Mouse (Mus musculus): ENCODE results near the gene Lcat. TPM values are rescaled to one million over a fixed set of nuclear protein-coding genes. Genes with fewer than 3 reads are reported as not detected.

Gene Lcat
- polyA plus RNA-seq, 1 experiment from 2014 or later, result 0.56 TPM

GRCm38 (mm10) chr8:105938306-105938669, 4.9 kb downstream of the Lcat start, which contains the start of gene Psmb10:
TSS of gene Psmb10 (minus strand) at chr8:105938444.
- 44% methylated on average over 4 of the region's 4 CpGs for WGBS
- no peaks in the 10 kb centered on the region for H3K9me3 ChIP-seq
- no peaks in the 10 kb centered on the region for H3K36me3 ChIP-seq (replicated peaks)
- H3K4me1 ChIP-seq, result peaks cover 22% of the 10 kb centered on the region
- H3K4me3 ChIP-seq (replicated peaks), result peak within 1 kb of the TSS; percentile 71
- peak within 1 kb of the TSS; percentile 80 for H3K9ac ChIP-seq
- H3K27me3 ChIP-seq, result no peaks in the 10 kb centered on the region
- peak within 1 kb of the TSS; percentile 99 for H3K4me2 ChIP-seq
- no peak for ATAC-seq (ENCODE audit: low FRiP score)
- H3K27ac ChIP-seq, result peak within 1 kb of the TSS; percentile 79

DNA sequence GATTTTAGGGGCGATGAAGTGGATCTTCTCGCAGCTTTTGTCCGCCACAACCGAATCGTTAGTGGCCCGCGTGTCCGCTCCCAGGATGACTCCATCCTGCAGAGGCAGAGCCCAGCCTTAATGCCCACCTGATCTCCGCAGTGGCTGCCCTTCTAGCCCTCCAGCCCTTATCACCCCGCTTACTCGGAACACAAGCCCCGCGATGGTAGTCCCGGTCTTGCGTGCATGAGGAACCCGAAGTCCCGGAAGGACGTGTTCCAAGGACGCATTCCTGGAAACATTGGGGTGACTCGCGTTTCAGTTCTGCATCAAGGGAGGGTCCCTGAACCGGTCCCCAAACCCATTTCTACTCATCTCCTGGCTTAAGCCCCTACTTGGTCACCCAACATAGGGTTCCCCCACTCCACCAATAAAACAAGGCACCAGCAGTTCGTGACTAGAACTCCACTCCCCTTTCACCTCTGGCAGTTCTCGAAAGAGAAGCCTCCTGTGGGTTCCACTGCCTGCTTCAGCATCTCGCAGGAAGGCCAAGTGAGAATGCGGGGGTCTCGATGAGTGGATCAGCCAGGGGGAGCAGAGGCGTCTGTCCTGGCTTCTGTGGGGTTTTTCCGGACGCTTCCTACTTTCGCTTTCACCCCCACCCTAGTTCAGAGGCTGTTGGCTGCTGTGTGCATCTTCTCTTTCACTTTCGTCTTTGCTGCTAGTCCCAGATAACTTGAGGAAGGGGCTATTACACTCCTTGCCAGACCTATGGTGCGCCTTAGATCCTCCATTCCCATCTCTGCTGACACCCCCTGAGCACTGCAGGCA, 5.5 kb downstream of the Lcat start:
- peaks cover 22% of the 10 kb centered on the region for H3K4me1 ChIP-seq
- ATAC-seq (ENCODE audit: low FRiP score), result peak; percentile 28
- H3K9me3 ChIP-seq, result no peaks in the 10 kb centered on the region
- H3K9ac ChIP-seq, result peak overlapping the region; percentile 80
- no peaks in the 10 kb centered on the region for H3K36me3 ChIP-seq (replicated peaks)
- peak overlapping the region; percentile 99 for H3K4me2 ChIP-seq
- H3K27ac ChIP-seq, result peak overlapping the region; percentile 79
- 3% methylated on average over 33 of the region's 33 CpGs for WGBS
- H3K4me3 ChIP-seq (replicated peaks), result peak overlapping the region; percentile 71
- H3K27me3 ChIP-seq, result no peaks in the 10 kb centered on the region

DNA sequence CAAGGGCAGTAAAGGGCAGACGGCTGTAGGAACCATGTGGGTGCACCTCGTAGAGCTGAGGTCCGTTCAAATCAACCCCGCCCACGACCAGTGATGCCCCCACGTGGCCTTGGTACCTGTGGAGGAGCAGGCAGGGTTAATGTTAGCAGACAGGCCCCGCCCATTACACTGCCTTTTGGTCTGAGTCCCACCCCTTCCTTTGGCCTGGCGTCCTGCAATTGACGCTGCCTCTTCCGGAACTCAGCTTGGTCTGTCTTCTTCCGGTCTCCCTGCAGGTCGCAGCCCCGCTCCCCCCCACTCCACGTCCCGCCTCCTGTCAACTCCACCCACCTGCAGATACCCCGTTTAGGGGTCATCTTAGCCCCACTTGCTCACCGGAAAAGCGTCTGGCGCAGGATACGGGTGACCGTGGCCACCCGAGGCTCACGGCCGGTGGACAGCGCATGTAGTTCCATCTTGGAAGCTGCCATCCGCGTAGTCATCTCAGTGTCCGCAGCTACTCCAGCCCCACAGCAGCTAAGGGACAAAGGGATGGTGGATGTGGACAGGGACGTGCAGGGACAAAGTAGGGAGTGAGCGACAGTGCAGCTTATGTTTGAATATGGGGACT, 6.2 kb downstream of the Lcat start:
- Histone ChIP-seq H3K4me1 (peaks cover 22% of the 10 kb centered on the region), H3K27ac (peak overlapping the region; percentile 79), H3K36me3 (replicated peaks) (0 out of 2 replicates have a peak, but pooled peaks cover 7% of the 10 kb centered on the region), H3K27me3 (no peaks in the 10 kb centered on the region), H3K4me2 (peak overlapping the region; percentile 99), H3K9ac (peak overlapping the region; percentile 80), H3K4me3 (replicated peaks) (peak overlapping the region; percentile 71), H3K9me3 (no peaks in the 10 kb centered on the region)
- 0% methylated on average over 30 of the region's 30 CpGs for WGBS
- peak; percentile 90 for ATAC-seq (ENCODE audit: low FRiP score)

GRCm38 (mm10) chr8:105935863-105936603, 7.1 kb downstream of the Lcat start:
- H3K27ac ChIP-seq, result 0 out of 2 replicates have a peak overlapping the region, but pooled peaks have one; percentile 79

DNA sequence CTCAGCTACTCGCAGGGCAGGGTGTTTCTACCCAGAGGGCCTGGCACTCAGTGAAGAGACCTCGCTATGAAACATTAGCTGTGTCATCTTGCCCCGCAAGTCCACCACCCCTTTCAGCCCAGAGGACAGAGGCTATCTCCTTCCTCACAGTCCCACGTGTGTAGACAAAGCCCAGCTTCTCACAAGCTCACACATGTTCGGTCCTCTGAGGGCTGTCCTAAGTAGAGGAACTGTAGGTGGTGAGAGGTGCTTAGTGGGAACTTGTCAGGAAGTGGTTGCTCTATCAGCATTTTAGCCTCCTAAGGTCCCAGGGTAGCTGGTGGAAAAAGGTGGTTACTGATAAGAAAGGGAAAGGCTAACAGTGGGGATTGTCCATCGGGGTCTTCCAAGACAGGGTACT, 8.1 kb downstream of the Lcat start:
- Histone ChIP-seq H3K4me2 (no peak overlapping the region), H3K27ac (no peak overlapping the region), H3K9me3 (no peaks in the 10 kb centered on the region), H3K4me1 (peaks cover 27% of the 10 kb centered on the region), H3K27me3 (no peaks in the 10 kb centered on the region), H3K9ac (no peak overlapping the region), H3K4me3 (replicated peaks) (no peak overlapping the region), H3K36me3 (replicated peaks) (0 out of 2 replicates have a peak, but pooled peaks cover 10% of the 10 kb centered on the region)
- WGBS, result 89% methylated on average over 6 of the region's 6 CpGs
- ATAC-seq (ENCODE audit: low FRiP score), result no peak

More at GRCm38 (mm10) chr8:105935863-105936603, 7.1 kb downstream of the Lcat start:
- WGBS, result 30% methylated on average over 7 of the region's 7 CpGs
- H3K9ac ChIP-seq, result peak overlapping the region; percentile 80
- H3K36me3 ChIP-seq (replicated peaks), result 0 out of 2 replicates have a peak, but pooled peaks cover 10% of the 10 kb centered on the region
- H3K4me1 ChIP-seq, result peaks cover 22% of the 10 kb centered on the region
- peak overlapping the region; percentile 99 for H3K4me2 ChIP-seq
- no peak for ATAC-seq (ENCODE audit: low FRiP score)
- H3K4me3 ChIP-seq (replicated peaks), result peak overlapping the region; percentile 71
- H3K27me3 ChIP-seq, result no peaks in the 10 kb centered on the region
- H3K9me3 ChIP-seq, result no peaks in the 10 kb centered on the region

DNA sequence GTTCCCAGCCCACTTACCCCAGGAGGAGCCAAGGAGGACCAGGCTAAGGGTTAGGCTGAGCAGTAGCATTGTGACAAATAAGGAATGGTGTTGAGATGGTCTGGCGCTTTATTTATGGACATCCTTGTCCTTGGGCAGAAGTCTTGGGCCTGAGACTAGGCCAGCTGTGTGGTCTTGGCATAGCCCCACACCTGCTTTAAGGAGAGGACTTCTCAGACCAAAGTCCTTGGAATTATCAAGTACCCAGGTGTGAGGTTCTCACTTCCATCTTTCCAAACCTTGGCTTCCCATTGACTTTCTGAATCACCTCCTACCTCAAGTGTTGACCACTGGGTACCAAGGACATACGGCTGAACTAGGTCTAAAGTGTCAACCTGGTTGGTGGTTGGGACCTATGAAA, 9.4 kb downstream of the Lcat start, which contains the start of gene Ctrl:
Ctrl (minus strand) TSS at position 101 of the 400 bp plus-strand sequence.
- Histone ChIP-seq H3K9me3 (no peaks in the 10 kb centered on the region), H3K36me3 (replicated peaks) (peaks cover 15% of the 10 kb centered on the region), H3K4me3 (replicated peaks) (no peak within 1 kb of the TSS), H3K4me1 (peaks cover 28% of the 10 kb centered on the region), H3K27me3 (no peaks in the 10 kb centered on the region), H3K4me2 (no peak within 1 kb of the TSS), H3K27ac (no peak within 1 kb of the TSS), H3K9ac (peak within 1 kb of the TSS; percentile 21; the same call in 1 of the 2 replicates)
- WGBS, result 95% methylated on average over 2 of the region's 2 CpGs
- ATAC-seq (ENCODE audit: low FRiP score), result no peak

DNA sequence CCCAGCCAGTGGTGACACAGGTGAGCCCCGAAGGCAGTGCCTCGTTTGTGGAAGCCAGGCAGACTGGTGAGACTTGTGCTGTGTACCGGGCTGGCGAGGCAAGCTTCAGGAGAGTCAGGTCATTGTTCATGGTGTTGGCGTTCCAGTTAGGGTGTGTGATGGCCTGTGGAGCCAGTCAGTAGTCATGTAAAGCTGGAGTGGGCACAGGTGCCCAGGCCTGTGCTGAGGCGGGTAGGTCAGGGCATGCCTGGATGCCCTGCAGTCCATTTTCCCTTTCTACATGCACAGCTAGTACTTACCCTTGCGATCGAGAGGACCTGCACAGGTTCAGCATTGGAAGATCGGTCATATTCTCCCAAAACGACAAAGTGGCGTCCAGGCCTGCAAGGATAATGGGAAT, 10.7 kb downstream of the Lcat start:
- no peak overlapping the region for H3K9ac ChIP-seq
- H3K36me3 ChIP-seq (replicated peaks), result peaks cover 15% of the 10 kb centered on the region
- no peak overlapping the region for H3K4me3 ChIP-seq (replicated peaks)
- H3K27me3 ChIP-seq, result no peaks in the 10 kb centered on the region
- H3K27ac ChIP-seq, result no peak overlapping the region
- no peak for ATAC-seq (ENCODE audit: low FRiP score)
- H3K9me3 ChIP-seq, result no peaks in the 10 kb centered on the region
- H3K4me1 ChIP-seq, result peaks cover 19% of the 10 kb centered on the region
- H3K4me2 ChIP-seq, result no peak overlapping the region
- 87% methylated on average over 11 of the region's 11 CpGs for WGBS

GRCm38 (mm10) chr8:105931271-105931670, 11.9 kb downstream of the Lcat start:
- Histone ChIP-seq H3K4me1 (peaks cover 13% of the 10 kb centered on the region), H3K4me3 (replicated peaks) (no peak overlapping the region), H3K9me3 (no peaks in the 10 kb centered on the region), H3K36me3 (replicated peaks) (peaks cover 15% of the 10 kb centered on the region), H3K4me2 (no peak overlapping the region), H3K9ac (no peak overlapping the region), H3K27me3 (no peaks in the 10 kb centered on the region), H3K27ac (no peak overlapping the region)
- no peak for ATAC-seq (ENCODE audit: low FRiP score)
- 89% methylated on average over 3 of the region's 3 CpGs for WGBS

DNA sequence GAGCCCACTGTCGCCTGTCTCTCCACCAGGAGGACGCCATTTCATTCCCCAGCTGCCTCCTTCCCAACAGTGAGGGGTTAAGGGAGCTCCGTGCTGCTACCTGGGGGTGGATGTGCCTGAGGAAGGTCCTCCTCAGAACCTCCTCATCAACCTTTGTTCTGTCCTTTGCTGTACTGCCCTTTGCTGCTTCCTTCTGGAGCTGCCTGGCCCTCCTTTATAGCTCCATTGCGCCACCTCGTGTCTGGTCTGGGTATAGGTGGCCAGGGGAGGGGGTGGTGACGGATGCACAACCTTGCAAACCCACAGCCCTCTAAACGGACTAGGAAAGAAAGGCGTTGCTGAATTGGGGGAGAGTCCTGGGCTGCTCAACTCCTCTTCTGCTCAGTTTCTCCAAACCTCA, 12.6 kb downstream of the Lcat start:
- ATAC-seq (ENCODE audit: low FRiP score), result peak; percentile 74
- H3K9ac ChIP-seq, result peak overlapping the region; percentile 45
- H3K36me3 ChIP-seq (replicated peaks), result peaks cover 15% of the 10 kb centered on the region
- WGBS, result 12% methylated on average over 8 of the region's 8 CpGs
- no peaks in the 10 kb centered on the region for H3K9me3 ChIP-seq
- no peak overlapping the region for H3K4me3 ChIP-seq (replicated peaks)
- H3K4me1 ChIP-seq, result peaks cover 6% of the 10 kb centered on the region
- H3K27ac ChIP-seq, result peak overlapping the region; percentile 53; the same call in 1 of the 2 replicates
- no peaks in the 10 kb centered on the region for H3K27me3 ChIP-seq
- no peak overlapping the region; the same call in 1 of the 2 replicates for H3K4me2 ChIP-seq

DNA sequence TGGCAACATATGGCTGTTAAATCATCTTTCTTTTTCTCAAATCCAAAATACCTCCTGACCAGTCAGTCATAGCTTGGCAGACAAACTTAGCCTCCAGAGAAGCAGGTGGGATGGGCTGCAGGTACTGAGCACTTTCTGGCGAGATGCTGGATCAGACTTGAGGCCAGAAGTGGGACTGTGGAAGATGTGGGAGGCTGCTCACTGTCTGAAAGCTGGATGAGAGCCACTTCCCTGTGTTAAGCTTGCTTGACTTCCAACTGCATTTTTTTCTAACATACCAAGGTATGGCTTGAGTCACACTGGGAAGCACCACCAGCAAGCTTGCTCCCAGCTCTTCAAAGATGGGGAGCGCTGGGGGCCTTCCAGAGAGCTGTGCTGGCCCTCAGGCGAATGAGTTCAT, 18.1 kb downstream of the Lcat start:
- H3K9me3 ChIP-seq, result no peaks in the 10 kb centered on the region
- 72% methylated on average over 3 of the region's 3 CpGs for WGBS
- H3K4me3 ChIP-seq (replicated peaks), result no peak overlapping the region
- H3K27me3 ChIP-seq, result no peaks in the 10 kb centered on the region
- H3K9ac ChIP-seq, result no peak overlapping the region
- H3K27ac ChIP-seq, result no peak overlapping the region
- H3K4me2 ChIP-seq, result no peak overlapping the region
- H3K36me3 ChIP-seq (replicated peaks), result peaks cover 7% of the 10 kb centered on the region
- ATAC-seq (ENCODE audit: low FRiP score), result no peak
- peaks cover 1% of the 10 kb centered on the region; the same call in 1 of the 2 replicates for H3K4me1 ChIP-seq

- no peaks in the 10 kb centered on the region for H3K9me3 ChIP-seq
- H3K27me3 ChIP-seq, result no peaks in the 10 kb centered on the region
- ATAC-seq (ENCODE audit: low FRiP score), result no peak
- 93% methylated on average over 3 of the region's 3 CpGs for WGBS
- H3K4me1 ChIP-seq, result no peaks in the 10 kb centered on the region
- H3K36me3 ChIP-seq (replicated peaks), result peaks cover 20% of the 10 kb centered on the region
- H3K9ac ChIP-seq, result no peak overlapping the region
- H3K4me3 ChIP-seq (replicated peaks), result no peak overlapping the region
- no peak overlapping the region for H3K4me2 ChIP-seq
- H3K27ac ChIP-seq, result no peak overlapping the region
These were observed 23.8 kb downstream of the Lcat start for GRCm38 (mm10) chr8:105919390-105919789.
